Mouse (Mus musculus) lung, embryonic 16.5 days (tissue): ENCODE measurements around the gene 2310030G06Rik. TPM values are rescaled to one million over a fixed set of nuclear protein-coding genes. Genes with fewer than 3 reads are reported as not detected.

Source experiments
- ATAC-seq: fragments of 200-750 bp; cut with Nextera tagmentation; 2 replicates; pipeline ENCODE4 v1.8.0; 2017; ENCODE audit warnings: low read depth, mild to moderate bottlenecking, moderate library complexity
- H3K27ac ChIP-seq: fragments of 300-500 bp; sonication (generic); 2 replicates; pipeline ENCODE4 v1.5.1; 2014; ENCODE audit warnings: mild to moderate bottlenecking, control low read depth, low read length
- H3K27me3 ChIP-seq: fragments of 300-500 bp; sonication (generic); 2 replicates; pipeline ENCODE4 v1.6.1; 2014; ENCODE audit warnings: low read depth, low read length, mixed read lengths; ENCODE audit not compliant: control insufficient read depth, insufficient read depth
- H3K36me3 ChIP-seq: fragments of 300-500 bp; sonication (generic); 2 replicates; pipeline ENCODE4 v1.6.1; 2014; ENCODE audit warnings: low read length; ENCODE audit not compliant: control insufficient read depth, insufficient read depth
- H3K4me1 ChIP-seq: fragments of 300-500 bp; sonication (generic); replicated peaks from 2 replicates; pipeline ENCODE4 v1.6.1; 2014; ENCODE audit warnings: low read length, mixed read lengths; ENCODE audit not compliant: control insufficient read depth, insufficient read depth
- H3K4me2 ChIP-seq: fragments of 300-500 bp; sonication (generic); 2 replicates; pipeline ENCODE4 v1.6.1; 2014; ENCODE audit warnings: low read depth, low read length, control low read depth
- H3K4me3 ChIP-seq: fragments of 300-500 bp; sonication (generic); 2 replicates; pipeline ENCODE4 v1.5.1; 2014; ENCODE audit warnings: mild to moderate bottlenecking, low read length, control low read depth
- H3K9ac ChIP-seq: fragments of 300-500 bp; sonication (generic); 2 replicates; pipeline ENCODE4 v1.6.1; 2014; ENCODE audit warnings: low read length, control low read depth
- H3K9me3 ChIP-seq: fragments of 300-500 bp; sonication (generic); 2 replicates; pipeline ENCODE4 v1.6.1; 2016; ENCODE audit warnings: low read length; ENCODE audit not compliant: control insufficient read depth
- WGBS: fragments of 180-500 bp; shearing (Covaris S2); extraction: QIAGEN DNeasy Blood & Tissue Kit; methylation state at CpG from one replicate; pipeline ENCODE4 v1.1.7; 2014; 5-methylcytosine and 5-hydroxymethylcytosine counted together
- polyA plus RNA-seq: library from polyadenylated mRNA; unstranded; fragments of >200 nt; fragmentation: Nextera tagmentation; extraction: Ambion mirVana; gene quantifications from 2 replicates; pipeline ENCODE4 v1.2.1, GENCODE M21; 2015

2310030G06Rik gene
- 14.9 and 18.5 TPM in 2 replicates for polyA plus RNA-seq

- peak within 1 kb of the TSS; percentile 53 for H3K4me3 ChIP-seq
- H3K9ac ChIP-seq: peak within 1 kb of the TSS; percentile 69
- no peaks in the 10 kb centered on the region for H3K27me3 ChIP-seq
- peak; percentile 80 for ATAC-seq
- no peaks in the 10 kb centered on the region for H3K36me3 ChIP-seq
- H3K4me2 ChIP-seq: peak within 1 kb of the TSS; percentile 57
- no peaks in the 10 kb centered on the region for H3K9me3 ChIP-seq
- WGBS: 4% methylated on average over 19 of the region's 19 CpGs
- H3K27ac ChIP-seq: peak within 1 kb of the TSS; percentile 94
- peaks cover 11% of the 10 kb centered on the region for H3K4me1 ChIP-seq
These were observed at the start of gene 2310030G06Rik for GRCm38 (mm10) chr9:50746214-50746677. Gene 2310030G06Rik, minus strand, starts transcription at chr9:50746536.

- Histone ChIP-seq H3K27me3 (no peaks in the 10 kb centered on the region), H3K27ac (no peak overlapping the region), H3K4me1 (no peaks in the 10 kb centered on the region), H3K9ac (no peak overlapping the region), H3K4me3 (no peak overlapping the region), H3K4me2 (no peak overlapping the region), H3K36me3 (peaks cover 13% of the 10 kb centered on the region), H3K9me3 (no peaks in the 10 kb centered on the region)
- ATAC-seq: no peak
- WGBS: 86% methylated on average over 3 of the region's 3 CpGs
These were observed 48.9 kb upstream of the 2310030G06Rik start for GRCm38 (mm10) chr9:50795266-50795665.

GRCm38 (mm10) chr9:50782155-50782554 lies 35.8 kb upstream of the 2310030G06Rik start:
- Histone ChIP-seq H3K27ac (no peak overlapping the region), H3K4me2 (no peak overlapping the region), H3K9ac (no peak overlapping the region), H3K4me3 (no peak overlapping the region), H3K27me3 (no peaks in the 10 kb centered on the region), H3K36me3 (peaks cover 34% of the 10 kb centered on the region), H3K9me3 (no peaks in the 10 kb centered on the region), H3K4me1 (no peaks in the 10 kb centered on the region)
- 76% methylated on average over 2 of the region's 2 CpGs for WGBS
- no peak for ATAC-seq

- 43% methylated on average over 11 of the region's 11 CpGs for WGBS
- ATAC-seq: no peak
These were observed 29.9 kb upstream of the 2310030G06Rik start for GRCm38 (mm10) chr9:50776162-50776760.

GRCm38 (mm10) chr9:50775662-50776126 lies 29.4 kb upstream of the 2310030G06Rik start:
- Histone ChIP-seq H3K27ac (peak overlapping the region; percentile 53; the same call in 1 of the 2 replicates), H3K9me3 (no peaks in the 10 kb centered on the region), H3K9ac (peak overlapping the region; percentile 97), H3K27me3 (no peaks in the 10 kb centered on the region), H3K36me3 (peaks cover 7% of the 10 kb centered on the region; the same call in 1 of the 2 replicates), H3K4me1 (peaks cover 11% of the 10 kb centered on the region), H3K4me2 (peak overlapping the region; percentile 91), H3K4me3 (peak overlapping the region; percentile 98)
- peak; percentile 51 for ATAC-seq
- WGBS: 0% methylated on average over 27 of the region's 30 CpGs

More at GRCm38 (mm10) chr9:50776162-50776760, 29.9 kb upstream of the 2310030G06Rik start:
- Histone ChIP-seq H3K4me2 (peak overlapping the region; percentile 91), H3K27ac (no peak overlapping the region), H3K27me3 (no peaks in the 10 kb centered on the region), H3K9me3 (no peaks in the 10 kb centered on the region), H3K4me3 (peak overlapping the region; percentile 98), H3K36me3 (peaks cover 11% of the 10 kb centered on the region; the same call in 1 of the 2 replicates), H3K4me1 (peaks cover 11% of the 10 kb centered on the region), H3K9ac (peak overlapping the region; percentile 97)

GRCm38 (mm10) chr9:50774991-50775612 lies 28.8 kb upstream of the 2310030G06Rik start, which contains the start of the genes Alg9 and 1110032A03Rik:
Gene Alg9, plus strand, starts transcription at chr9:50775019.
Gene 1110032A03Rik, minus strand, starts transcription at chr9:50775520.
- peak within 1 kb of the TSS; percentile 98 for H3K4me3 ChIP-seq
- H3K36me3 ChIP-seq: 0 out of 2 replicates have a peak, but pooled peaks cover 3% of the 10 kb centered on the region
- H3K9ac ChIP-seq: peak within 1 kb of the TSS; percentile 97
- H3K9me3 ChIP-seq: no peaks in the 10 kb centered on the region
- peak within 1 kb of the TSS; percentile 91 for H3K4me2 ChIP-seq
- peak within 1 kb of the TSS; percentile 53 for H3K27ac ChIP-seq
- under 1% methylated on average over 48 of the region's 51 CpGs for WGBS
- peak; percentile 82 for ATAC-seq
- H3K27me3 ChIP-seq: no peaks in the 10 kb centered on the region
- H3K4me1 ChIP-seq: peaks cover 11% of the 10 kb centered on the region

- peaks cover 12% of the 10 kb centered on the region for H3K4me1 ChIP-seq
- WGBS: 54% methylated on average over 4 of the region's 4 CpGs
- H3K9ac ChIP-seq: 0 out of 2 replicates have a peak overlapping the region, but pooled peaks have one; percentile 36
- H3K4me2 ChIP-seq: peak overlapping the region; percentile 91
- ATAC-seq: no peak
- H3K36me3 ChIP-seq: no peaks in the 10 kb centered on the region
- H3K9me3 ChIP-seq: no peaks in the 10 kb centered on the region
- no peaks in the 10 kb centered on the region for H3K27me3 ChIP-seq
- H3K27ac ChIP-seq: no peak overlapping the region
- 0 out of 2 replicates have a peak overlapping the region, but pooled peaks have one; percentile 4 for H3K4me3 ChIP-seq
These were observed 27.7 kb upstream of the 2310030G06Rik start for GRCm38 (mm10) chr9:50774026-50774462.

GRCm38 (mm10) chr9:50770011-50770410 lies 23.7 kb upstream of the 2310030G06Rik start:
- no peaks in the 10 kb centered on the region for H3K9me3 ChIP-seq
- H3K27ac ChIP-seq: no peak overlapping the region
- no peak overlapping the region for H3K9ac ChIP-seq
- no peaks in the 10 kb centered on the region for H3K36me3 ChIP-seq
- H3K4me2 ChIP-seq: no peak overlapping the region
- H3K4me1 ChIP-seq: peaks cover 10% of the 10 kb centered on the region
- no peak for ATAC-seq
- no peaks in the 10 kb centered on the region for H3K27me3 ChIP-seq
- WGBS: 83% methylated on average over 2 of the region's 2 CpGs
- H3K4me3 ChIP-seq: no peak overlapping the region
